Mouse (Mus musculus) stomach, postnatal 0 days (tissue): ENCODE data around the gene Gjb4.

Experiments
- CTCF ChIP-seq: IDR thresholded peaks from 2 replicates; pipeline ENCODE4 v1.5.1; 2016; ENCODE audit warnings: antibody characterized with exemption, low read depth, mild to moderate bottlenecking, moderate library complexity
- EP300 ChIP-seq: optimal IDR thresholded peaks from 2 replicates; pipeline ENCODE3; 2016; ENCODE audit warnings: antibody characterized with exemption

GRCm38 (mm10) chr4:127402166-127402565 lies 48.3 kb upstream of the Gjb4 start:
- TF ChIP-seq CTCF (no peak), EP300 (no peak)
